Mouse (Mus musculus) CH12.LX (cell line): ENCODE results near the gene Sec14l1.

Experiments used
- CHD2 ChIP-seq: IDR thresholded peaks from 2 replicates; pipeline ENCODE4 v1.6.1; 2011; ENCODE audit warnings: low read length, improper control_type of control experiment
- CTCF ChIP-seq, 2 experiments: IDR thresholded peaks in 1 of 2; conservative IDR thresholded peaks in 1 of 2; 2 replicates each; pipeline ENCODE4 v1.5.1; 2011 to 2012; ENCODE audit warnings: low read depth in 2 of 2, low read length in 2 of 2, improper control_type of control experiment in 1 of 2, inconsistent platforms in 1 of 2, mild to moderate bottlenecking in 1 of 2, moderate library complexity in 1 of 2
- EP300 ChIP-seq: IDR thresholded peaks from 2 replicates; pipeline ENCODE4 v1.6.1; 2011; ENCODE audit warnings: low read length, improper control_type of control experiment
- ETS1 ChIP-seq: conservative IDR thresholded peaks from 2 replicates; pipeline ENCODE4 v1.6.1; 2012; ENCODE audit warnings: low read depth, mild to moderate bottlenecking, inconsistent platforms, low read length, improper control_type of control experiment, moderate library complexity
- MEF2A ChIP-seq: IDR thresholded peaks from 2 replicates; pipeline ENCODE4 v1.6.1; 2014; ENCODE audit warnings: low read depth, mild to moderate bottlenecking, inconsistent platforms, low read length, improper control_type of control experiment, borderline replicate concordance
- MXI1 ChIP-seq: IDR thresholded peaks from 2 replicates; pipeline ENCODE4 v1.6.1; 2011; ENCODE audit warnings: mild to moderate bottlenecking, low read depth, low read length, improper control_type of control experiment
- NRF1 ChIP-seq: IDR thresholded peaks from 2 replicates; pipeline ENCODE4 v1.6.1; 2014; ENCODE audit warnings: low read depth, mild to moderate bottlenecking, inconsistent platforms, low read length, improper control_type of control experiment, moderate library complexity
- POLR2A ChIP-seq: IDR thresholded peaks from 2 replicates; pipeline ENCODE4 v1.6.1; 2011; ENCODE audit warnings: low read depth, mild to moderate bottlenecking, improper control_type of control experiment, low read length
- POLR2AphosphoS2 ChIP-seq: IDR thresholded peaks from 2 replicates; pipeline ENCODE4 v1.6.1; 2011; ENCODE audit warnings: low read depth, low read length, improper control_type of control experiment
- RCOR1 ChIP-seq: conservative IDR thresholded peaks from 2 replicates; pipeline ENCODE4 v1.6.1; 2012; ENCODE audit warnings: low read depth, mild to moderate bottlenecking, inconsistent platforms, low read length, improper control_type of control experiment
- SMC3 ChIP-seq: IDR thresholded peaks from 2 replicates; pipeline ENCODE4 v1.6.1; 2011; ENCODE audit warnings: low read depth, low read length, improper control_type of control experiment
- ZNF384 ChIP-seq: IDR thresholded peaks from 2 replicates; pipeline ENCODE4 v1.6.1; 2012; ENCODE audit warnings: low read depth, low read length, improper control_type of control experiment, inconsistent platforms

GRCm38 (mm10) chr11:117066738-117067137 lies 48.2 kb upstream of the Sec14l1 start:
- TF ChIP-seq EP300 (no peak), MEF2A (no peak), RCOR1 (no peak), POLR2AphosphoS2 (no peak), ETS1 (no peak), CTCF (conservative IDR thresholded peaks at IDR 0.05 in 1 of 2, IDR thresholded peaks at IDR 0.05 in 1 of 2; ENCODE audit: low read depth in 2 of 2, low read length in 2 of 2) (no peak), NRF1 (no peak), MXI1 (no peak), SMC3 (no peak), ZNF384 (no peak), POLR2A (no peak), CHD2 (no peak)
